Mouse (Mus musculus) cerebellum, adult 9-11 months (tissue): Measurements from ENCODE around the gene Plcl2.

Source experiments
- DNase-seq: peaks from one replicate; pipeline ENCODE4 v3.0.0; 2022

Gene Plcl2

DNA sequence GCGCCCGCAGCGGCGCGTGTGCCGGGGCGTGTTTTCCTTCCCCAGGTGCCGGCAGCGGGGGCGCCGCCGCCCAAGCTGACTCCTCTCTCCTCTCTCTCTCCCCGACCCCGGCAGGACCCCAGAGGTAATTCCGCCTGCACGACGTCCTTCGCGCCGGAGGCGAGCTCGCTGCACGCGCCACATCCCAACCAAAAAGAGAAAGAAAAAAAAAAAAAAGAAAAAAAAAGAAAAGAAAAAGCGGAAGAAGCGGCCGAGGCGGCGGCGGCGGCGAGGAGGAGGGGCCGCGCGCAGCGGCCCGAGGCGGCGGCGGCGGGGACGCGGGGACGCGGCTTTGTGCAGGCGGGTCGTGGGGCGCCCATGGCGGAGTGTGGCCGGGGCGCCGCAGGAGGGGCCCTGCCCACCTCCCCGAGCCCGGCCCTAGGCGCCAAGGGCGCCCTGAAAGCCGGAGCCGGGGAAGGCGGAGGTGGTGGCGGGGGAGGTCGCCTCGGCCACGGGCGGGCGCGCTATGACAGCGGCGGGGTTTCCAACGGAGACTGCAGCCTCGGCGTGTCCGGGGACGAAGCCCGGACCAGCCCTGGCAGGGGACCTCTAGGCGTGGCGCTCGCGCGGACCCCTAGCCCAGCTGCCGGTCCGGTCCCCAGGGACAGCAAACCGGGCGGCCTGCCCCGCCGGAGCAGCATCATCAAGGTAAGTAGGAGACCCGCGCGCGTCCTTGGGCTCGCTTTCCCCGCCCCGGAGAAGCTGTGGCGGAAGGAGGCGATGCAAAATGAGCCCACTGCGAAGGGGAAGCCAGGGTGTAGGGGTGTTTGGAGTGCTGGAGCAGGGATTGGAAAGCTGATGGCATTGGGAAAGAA is at the start of gene Plcl2:
Gene Plcl2 (plus strand): TSS at position 153 of the 854 bp plus-strand sequence.
- DNase-seq = peak; percentile 76

DNA sequence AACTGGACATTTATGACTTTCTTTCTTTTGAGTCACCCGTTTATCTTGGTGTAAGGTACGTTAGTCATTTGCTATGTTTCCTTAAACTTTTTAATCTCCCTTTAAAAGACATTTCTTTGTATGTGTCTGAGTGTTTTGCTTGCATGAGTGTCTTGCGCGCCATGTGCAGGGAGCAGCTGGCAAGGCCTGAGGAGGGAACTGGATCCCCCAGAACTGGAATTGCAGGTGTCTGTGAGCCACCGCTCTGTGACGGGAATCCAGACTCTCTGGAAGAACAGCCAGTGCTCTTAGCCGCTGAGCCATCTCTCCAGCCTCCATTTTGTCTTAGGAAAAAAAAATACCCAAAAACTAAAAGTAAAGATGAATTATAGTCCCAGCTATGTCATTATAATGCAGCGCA is 48.9 kb upstream of the Plcl2 start:
- DNase-seq = no peak

DNA sequence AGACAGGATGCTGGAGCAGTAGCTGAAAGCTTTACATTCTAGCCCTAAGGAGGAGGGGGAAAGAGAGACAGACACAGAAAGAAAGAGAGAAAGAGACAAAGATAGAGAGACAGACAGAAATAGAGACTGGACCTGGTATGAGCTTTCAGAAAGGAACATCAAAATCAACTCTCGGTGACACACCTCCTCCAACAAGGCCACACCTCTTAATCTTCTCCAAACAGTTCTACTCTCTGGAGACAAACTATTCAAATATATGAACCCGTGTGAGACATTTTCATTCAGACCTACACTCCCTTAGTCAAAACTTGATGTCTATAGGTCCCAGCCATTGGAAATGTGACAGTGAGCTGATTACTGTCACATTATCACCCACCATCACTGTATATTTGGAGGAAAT is 41.8 kb upstream of the Plcl2 start:
- no peak for DNase-seq

DNA sequence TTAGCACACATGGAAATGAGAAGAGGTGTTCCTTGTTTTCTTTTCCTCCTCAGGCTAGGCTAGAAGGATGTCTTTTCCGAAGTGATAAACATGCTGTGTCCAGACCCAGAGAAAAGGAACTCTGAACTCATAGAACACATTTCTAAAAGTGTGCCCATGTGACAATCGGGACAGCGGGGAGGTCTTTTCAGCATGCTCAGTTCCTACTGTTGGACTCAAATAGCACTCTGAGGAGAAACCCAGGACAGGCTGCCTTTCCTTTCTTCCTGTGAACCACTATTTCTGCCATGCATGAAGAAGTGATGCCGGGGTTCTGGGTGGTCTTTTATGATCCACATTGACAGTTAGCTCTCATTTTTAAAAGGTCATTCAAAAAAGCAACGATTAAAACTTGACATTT is 40.1 kb upstream of the Plcl2 start:
- DNase-seq = no peak

DNA sequence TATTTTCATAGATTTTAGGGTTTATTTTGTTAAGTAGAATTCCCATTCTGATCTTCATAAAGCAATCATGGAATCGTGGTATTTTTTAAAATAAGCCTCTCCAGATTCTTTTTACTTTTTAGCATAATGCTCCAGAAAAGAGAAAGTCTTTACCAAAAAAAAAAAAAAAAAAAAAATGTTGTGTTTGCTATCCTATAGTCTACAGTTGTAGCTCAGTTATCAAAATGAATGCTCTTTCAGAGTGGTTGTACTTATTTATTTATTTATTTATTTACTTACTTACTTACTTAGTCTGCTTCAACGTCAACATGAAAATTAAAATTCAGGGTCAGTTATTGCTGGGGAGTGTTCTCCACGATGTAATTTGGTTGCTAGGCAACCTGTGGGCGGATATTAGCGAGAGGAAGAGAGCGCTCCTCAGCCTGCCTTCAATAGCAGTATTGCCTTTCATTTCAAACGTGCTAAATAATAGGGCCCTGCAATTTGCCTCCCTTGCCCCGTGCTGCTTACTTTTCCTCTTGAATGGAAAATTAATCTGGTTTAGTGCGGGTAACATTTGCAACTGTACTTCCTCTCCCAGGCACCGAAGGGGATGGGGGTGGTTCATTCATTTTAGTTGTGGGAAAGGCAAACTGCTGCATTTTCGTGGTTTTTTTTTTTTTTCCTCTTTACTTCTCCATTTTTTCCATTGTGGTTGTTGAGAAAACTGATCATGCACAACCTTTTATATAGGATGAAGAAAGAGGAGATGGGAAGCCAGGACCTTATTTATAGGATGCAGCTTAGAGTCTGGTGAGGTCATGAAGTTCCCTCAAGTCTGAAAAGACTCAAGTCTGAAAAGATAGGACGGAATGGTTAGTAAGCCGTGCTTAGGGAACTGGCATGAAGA is 39.4 kb upstream of the Plcl2 start:
- DNase-seq = no peak

DNA sequence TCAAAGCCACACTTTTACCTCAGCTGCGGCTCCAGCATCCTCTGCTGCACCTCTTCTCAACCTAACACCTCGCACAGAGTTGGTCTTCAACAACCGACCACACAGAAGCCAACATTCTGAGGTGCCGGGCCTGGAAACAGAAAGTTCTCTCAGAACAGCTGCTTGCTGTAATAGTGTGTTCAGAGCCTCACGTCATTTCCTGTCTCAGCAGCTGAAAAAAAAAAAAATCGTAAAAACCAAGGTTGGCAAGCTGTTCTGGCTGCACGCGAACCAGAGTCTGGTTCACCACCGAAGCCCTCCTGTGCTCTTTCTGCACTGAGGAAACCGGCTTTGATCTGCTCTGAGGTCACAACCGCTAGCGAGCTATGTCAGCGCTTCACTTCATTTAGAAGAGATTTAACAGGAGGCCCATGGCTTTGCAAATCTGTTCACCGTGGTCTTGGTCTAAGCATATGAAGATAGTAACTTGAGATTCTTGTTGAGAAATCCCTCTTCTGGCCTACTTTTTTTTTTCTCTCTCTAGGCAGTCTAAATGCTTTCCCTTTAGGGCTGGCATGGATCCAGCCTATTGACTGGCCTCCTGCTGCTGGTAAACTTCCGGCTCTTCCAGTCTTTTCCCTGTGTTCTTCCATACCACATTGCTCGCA is 38.6 kb upstream of the Plcl2 start:
- no peak for DNase-seq

DNA sequence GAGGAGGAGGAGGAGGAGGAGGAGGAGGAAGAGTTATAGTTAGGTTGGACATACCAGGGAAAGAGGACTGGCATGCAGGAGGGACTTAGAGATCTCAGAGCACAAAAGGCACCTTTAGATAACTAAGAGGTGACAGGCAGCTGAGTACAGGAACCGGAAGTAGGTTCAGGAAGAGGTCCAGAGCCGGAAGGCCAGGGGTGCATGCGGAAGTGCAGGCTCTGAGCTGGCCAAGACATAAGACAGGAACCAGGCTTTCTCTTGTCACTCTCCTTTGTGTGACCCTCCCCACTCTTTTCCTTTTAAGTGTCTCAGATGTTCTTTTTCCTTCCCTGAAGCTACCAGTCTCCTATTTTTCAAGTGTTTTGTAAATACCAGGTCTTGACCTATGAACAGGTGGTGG is 38.0 kb upstream of the Plcl2 start:
- no peak for DNase-seq

DNA sequence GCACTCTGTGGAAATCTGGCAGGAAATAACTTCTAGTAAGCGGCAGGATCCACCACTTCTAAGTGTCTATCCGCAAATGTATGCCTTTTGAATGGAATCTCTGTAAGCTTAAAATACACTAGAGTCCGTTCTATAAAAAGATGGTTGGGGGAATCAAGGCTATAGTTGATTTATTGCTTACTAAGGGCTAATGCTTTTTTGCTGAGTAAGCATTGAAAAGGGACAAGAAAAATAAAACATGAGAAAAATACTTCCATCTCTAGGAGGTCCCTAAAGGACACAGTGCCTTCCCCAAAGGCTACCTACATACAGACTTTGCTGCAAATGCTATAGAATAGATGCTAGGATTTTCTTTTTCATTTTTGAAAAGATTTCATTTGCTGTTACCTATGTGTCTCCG is 31.9 kb upstream of the Plcl2 start:
- DNase-seq = no peak

DNA sequence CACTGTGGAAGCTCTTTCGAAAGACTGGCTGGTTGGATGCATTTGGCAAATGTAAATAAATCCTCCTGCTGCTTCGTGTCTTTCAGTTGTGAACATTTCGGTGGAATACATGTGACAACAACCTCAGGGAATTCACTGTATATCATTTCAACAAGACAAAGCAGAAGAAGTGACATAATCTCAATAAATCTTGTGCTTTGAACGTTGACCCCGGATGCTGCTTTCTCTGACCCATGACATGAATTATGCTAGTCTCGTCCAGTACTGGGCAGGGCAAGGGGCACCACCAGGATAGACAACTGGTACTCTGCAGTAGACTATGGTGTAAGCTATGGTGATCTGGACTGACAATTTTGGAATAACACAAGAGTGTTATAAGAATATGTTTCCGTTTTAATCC is 28.3 kb upstream of the Plcl2 start:
- DNase-seq = no peak

DNA sequence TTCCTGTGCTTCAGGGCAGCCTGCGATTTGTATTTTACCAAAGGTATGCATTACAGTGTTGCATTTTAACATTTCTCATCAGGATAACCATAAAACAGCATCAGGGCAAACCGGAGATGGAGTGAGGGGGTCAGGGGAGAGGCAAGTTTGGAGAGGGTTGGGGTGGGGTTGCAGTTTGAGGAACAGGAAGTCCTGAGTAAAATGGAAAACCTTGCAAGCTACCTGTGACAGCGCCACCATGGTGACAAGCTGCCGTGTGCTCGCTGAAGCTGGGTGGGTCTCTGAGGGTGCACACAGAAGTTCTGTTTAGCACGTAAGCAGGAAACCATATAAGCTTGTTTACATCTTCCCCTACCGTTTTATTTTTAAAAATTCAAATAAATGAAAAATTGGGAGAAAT is 25.5 kb upstream of the Plcl2 start:
- DNase-seq = no peak

DNA sequence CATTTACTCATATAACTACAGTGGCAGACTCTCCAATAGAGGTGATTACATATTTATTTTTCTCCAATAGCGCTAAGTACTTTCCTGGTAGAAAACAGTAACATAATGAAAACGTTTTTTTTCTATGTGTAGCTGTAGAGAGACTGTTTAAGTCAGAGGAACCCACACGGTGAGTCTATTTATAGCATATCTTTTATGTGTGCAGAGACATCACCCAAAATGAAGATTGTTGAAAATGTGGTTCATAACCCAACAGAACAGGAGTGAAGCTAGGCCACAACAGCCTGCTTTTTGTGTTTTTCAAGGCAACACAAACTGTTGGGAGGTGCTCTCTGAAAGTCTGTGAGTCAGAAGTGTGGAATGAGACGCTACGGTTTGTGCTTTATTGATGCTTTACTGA is 24.2 kb upstream of the Plcl2 start:
- no peak for DNase-seq

DNA sequence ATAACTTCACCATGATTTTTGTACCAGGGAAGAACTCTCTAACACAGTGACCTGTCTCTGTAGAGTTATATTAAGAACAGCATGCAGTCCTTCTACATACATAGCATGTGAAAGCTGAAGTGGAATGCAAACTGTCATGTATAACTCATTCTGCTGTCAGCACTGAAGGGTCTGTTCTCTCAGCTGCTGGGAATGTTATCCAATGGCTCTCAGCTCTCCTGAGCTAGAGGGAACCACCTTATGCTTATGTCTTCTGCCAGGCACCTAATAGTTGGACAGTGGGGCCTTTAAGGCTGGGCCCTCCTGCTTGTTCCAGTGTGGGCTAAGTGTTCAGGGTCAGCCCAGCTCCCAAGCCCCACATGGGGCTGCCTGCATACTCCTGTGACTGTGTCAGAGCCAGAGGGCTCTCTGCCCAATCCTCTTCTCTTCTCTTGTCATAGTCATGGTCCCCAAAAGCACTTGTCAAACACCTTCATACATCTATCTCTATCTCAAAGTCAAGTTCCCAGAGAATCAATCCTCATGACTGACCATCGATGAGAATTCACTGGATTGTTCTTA is 22.1 kb upstream of the Plcl2 start:
- DNase-seq = no peak

DNA sequence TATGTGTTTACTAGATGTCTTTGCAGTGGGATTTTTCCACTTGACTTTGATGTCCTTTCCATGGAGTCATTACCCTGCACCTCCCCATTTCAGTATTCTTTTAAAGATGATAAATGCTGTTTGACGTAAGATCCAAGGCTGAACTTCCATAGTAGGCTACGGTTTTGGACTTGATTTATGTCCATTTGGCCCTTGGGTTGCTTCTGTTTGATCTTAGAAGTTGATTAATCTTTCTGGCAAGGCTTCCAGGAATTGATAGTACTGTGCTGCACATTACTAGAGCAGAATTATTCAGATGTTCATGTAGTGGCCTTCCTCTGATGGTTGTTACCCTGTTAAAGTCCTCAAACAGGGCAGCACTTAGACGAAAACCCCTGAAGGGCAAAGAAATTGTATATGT is 21.5 kb upstream of the Plcl2 start:
- no peak for DNase-seq

DNA sequence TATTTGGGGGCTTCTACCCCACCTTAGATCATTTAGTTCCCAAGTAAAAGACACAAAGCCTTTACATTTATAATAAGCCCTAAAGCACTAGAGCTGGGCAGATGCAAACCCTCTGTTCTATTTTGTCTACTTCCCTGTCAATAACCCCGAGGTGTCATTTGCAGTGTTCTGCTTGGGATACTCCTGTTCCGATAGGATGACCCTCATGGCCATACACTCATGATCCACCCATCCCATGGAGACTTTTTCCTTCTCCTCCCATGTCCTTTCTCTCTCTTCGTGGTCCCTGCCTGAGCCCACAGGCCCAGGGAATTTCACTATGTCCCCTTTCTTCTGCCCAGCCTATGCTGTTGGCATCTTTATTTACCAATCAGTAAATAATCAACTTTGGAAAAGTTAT is 20.8 kb upstream of the Plcl2 start:
- DNase-seq = no peak

DNA sequence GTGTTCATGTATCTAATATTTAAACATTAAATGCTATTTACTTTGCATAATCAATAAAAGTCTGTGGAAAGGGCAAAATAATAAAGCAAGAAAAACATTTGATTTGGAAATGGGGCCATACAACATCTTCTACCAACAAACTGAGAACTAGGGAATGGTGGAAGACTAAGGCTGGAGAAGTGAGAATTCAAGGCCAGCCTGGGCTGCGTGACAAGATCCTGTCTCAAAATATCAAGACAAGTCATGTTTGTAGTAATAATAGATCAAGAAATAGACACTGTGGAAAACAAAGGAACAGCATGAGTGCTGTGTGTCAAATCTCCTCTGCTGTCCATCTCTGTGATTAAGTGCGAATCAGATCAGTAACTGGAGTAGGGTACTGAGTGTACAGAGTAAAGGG is 20.3 kb upstream of the Plcl2 start:
- DNase-seq = no peak

DNA sequence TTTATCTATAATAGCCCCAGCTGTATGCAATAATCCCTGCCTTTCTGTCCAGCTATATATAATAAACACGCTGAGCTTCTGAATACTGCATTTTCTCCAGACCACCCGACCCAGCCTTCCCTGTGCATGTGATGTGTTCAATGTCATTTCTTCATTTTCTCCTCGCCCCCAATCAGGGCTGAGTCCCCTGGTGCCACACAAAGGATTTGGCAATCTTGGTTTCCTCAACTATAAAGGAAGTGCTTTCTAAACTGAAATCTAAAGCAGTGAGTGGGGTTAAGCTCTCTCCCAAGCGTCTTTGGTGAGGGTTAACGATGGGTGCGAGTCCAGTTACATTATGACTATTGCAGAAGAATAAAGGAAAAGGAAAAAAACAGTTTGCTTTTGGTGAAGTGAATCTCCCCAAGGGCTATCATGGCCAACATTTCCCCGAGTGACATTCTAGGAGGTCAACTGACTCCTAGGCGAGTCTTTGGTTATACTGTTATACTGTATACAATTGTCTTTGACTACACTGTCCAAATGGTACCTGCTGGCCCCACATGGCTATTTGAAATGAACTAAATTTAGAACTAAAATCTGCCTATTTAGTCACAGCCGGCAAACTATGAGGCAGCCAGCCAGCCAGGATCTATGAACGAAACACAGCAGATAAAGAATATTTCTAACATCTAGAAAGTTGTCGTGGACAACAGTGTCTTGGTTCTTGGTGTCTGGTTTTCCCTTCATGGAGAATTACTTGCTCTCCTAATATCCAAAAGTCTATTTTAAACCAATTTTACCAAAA is 18.4 kb upstream of the Plcl2 start:
- DNase-seq = no peak

DNA sequence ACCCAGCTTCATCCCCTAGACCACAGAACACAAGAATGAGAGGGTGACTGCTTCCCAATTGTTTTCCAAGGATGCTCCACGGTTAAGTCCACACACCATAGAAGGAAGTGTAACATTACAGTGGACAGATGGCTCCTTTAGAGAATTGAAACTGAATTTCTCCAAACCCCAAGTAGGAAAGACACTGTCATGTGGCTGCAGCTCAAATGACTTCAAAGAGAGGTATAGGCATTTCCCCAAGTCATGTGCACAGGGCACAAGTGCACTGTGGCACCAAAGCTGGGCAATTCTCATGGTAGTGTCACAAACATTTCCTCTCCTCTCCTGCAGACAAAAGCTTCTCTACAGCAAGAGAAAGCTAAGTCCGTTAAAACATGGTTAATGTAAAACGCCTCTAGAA is 17.7 kb upstream of the Plcl2 start:
- no peak for DNase-seq

DNA sequence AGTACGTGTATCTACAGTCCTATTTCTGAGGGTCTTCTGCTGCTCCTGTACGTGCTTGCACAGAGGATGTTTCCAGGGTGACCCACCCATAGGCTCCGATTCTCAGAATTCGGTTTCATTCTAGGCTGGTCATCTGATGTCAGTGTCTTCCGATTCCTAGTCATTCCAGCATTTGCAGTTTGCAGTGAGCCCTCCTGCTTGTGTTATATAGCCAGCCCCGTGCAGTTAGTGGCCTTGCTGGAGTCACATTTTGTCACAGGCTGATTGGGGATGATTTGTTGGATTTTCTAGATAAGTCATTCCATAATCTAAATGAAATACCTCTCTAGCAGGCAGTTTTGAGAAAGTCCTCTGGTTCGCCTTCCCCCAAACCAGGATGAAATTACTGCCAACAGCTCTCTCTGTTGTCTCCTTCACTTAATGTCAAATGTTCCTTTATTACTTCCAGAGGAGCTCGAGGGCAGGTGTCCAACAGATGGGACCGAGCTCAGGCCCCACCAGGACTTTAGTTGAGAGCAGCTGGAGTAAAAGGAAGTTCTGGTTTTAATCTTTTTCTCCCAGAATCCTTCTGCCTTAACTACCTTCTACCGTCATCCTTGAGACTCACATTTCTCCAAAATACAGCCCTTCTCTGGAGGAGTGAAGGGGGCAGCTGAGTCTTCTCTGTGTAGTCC is 13.8 kb upstream of the Plcl2 start:
- no peak for DNase-seq

DNA sequence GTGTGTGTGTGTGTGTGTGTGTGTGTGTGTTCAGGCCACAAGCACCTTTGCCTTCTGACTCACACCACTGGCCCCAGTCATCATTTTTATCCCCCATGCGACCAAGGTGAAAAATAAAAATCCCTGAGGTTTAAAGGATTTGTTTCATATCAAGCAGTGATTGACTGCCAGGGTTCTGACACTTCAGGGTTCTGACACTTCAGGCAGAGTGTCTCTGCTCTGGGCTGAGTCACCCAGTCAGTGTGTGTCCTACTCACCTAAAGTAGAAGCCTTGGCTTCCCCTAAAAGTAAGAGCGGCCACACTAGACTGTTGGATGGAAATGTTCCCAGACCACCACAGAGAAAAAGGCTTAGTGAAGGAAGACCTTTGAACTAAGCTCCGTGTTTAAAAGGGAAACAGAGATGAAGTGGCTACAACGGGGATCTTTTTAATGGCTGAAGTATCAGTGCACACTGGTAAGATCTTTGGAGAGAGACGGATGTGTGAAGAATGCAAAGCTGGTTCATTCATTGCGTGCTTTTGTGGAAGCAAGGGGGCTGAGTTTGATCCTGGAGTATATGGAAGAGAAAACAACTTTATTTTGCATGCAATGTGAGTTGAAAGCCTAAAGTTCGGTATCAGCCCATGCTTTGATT is 11.0 kb upstream of the Plcl2 start:
- DNase-seq = no peak

DNA sequence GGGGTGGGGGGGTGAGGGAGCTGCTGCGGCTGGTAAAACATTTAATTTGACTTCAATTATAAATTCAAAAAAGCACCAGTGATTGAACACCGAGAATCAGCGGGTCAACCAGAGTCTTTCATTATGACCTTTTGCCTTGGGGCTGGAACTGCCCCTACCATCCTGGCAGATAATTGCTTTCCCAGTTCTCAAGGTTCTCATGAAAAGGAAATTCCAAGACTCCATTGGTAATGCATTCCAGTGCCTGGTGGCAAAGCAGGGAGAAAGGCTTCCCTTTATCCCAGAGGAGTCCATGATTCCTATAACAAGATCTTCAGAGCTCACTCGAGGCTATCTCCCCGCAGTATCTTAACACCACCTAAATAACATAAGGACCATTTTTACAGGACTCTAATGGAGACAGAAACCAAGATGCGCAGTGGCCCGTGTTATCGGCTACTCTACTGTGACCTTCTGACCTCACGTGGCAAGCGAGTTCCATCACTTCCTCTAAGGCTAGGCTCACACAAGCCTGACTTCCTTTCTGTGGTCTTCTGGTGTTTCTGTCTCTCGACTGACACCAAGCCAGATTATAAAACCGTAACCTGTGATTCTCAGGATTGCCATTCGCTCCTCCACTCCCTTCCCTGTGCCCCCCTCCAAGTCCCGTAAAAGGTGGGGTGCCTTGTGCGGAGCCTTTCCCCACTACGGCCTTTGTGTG is 10.0 kb upstream of the Plcl2 start:
- no peak for DNase-seq

DNA sequence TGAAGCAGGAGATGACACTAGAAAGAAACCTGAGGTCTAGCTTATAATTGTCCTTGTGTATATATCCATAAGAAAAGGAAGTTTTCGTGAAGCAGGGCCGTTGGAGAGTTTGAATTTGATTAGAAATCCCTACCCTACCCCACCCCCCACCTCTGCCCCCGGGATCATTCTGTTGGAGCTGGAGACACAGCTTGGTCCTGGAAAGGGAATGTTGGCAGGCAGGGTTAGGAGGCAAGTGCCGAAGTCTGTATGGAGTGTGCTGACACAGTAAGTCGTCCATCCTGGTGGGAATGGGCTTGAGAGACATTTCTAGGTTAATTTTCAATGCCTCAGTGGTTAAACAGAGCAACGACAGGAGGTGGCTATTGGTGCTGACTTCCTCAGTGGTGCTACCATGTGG is 8.4 kb upstream of the Plcl2 start:
- no peak for DNase-seq
